Mouse (Mus musculus) ES-E14 (cell line): ENCODE results near the gene Tuba3b.

Experiments used
- HCFC1 ChIP-seq: IDR thresholded peaks from 2 replicates; pipeline ENCODE4 v1.6.1; 2012; ENCODE audit warnings: low read length, inconsistent platforms, borderline replicate concordance; ENCODE audit not compliant: insufficient read depth
- MAFK ChIP-seq: IDR thresholded peaks from 2 replicates; pipeline ENCODE4 v1.6.1; 2014; ENCODE audit warnings: mild to moderate bottlenecking, low read depth, low read length, inconsistent platforms; ENCODE audit not compliant: insufficient read depth

DNA sequence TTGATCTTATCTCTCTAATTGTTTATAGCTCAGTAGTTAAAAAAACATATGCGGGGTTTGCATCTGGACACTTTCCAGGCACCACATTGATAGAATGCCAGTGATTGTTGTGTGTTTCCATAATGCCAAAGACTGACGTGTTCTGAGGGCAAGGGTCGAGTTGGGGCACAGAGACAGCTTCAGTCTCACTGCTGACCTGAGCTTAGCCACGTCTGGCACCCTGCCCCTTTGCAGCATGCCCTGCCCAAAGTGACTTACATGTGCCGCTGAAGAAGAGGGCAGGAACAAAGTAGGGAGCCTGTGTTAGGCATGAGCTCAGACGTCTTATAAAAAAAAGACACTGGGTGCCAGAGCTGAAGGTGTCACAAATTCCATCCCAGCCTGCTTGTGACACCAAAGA lies 14.7 kb downstream of the Tuba3b start:
- no peak for TF ChIP-seq HCFC1
- no peak for TF ChIP-seq MAFK
